8 mouse cellular contexts compared by ENCODE assay signal in genomic region chr12:105981121-105981973, GRCm38 (mm10). TPM values are rescaled to one million over a fixed set of nuclear protein-coding genes. Genes with fewer than 3 reads are reported as not detected.
A peak's percentile ranks its signal among the peaks of the same experiment; 100 is the strongest.
DNase-seq lines count a peak whose midpoint lies in the region; ATAC-seq and TF ChIP-seq lines count a peak whose summit lies in the region.

No protein-coding gene starts in this region.

- H3K4me2 ChIP-seq in heart, embryonic 15.5 days: peak overlapping the region; percentile 55
- H3K4me2 ChIP-seq in limb, embryonic 13.5 days (replicated peaks): peak overlapping the region; percentile 19
- H3K4me2 ChIP-seq in stomach, embryonic 14.5 days (replicated peaks; ENCODE audit: low read depth, low read length): peak overlapping the region; percentile 4; the same call in 1 of the 2 replicates

- no peak for DNase-seq in gastrocnemius, adult 2 months
- DNase-seq in gastrocnemius, postnatal 4 days (ENCODE audit: low spot score in 2 of 2): no peak
- peak; percentile 63 for DNase-seq in adrenal gland, postnatal 10 days
- no peak for DNase-seq in left cerebral cortex, adult 2 months (ENCODE audit: extremely low spot score in 1 of 2, low spot score in 2 of 2)
- no peak for DNase-seq in gastrocnemius, postnatal 14 days

- TF ChIP-seq CTCF in gastrocnemius, adult 2 months (IDR thresholded peaks at IDR 0.05): no peak
- TF ChIP-seq CTCF in left cerebral cortex, adult 2 months (IDR thresholded peaks at IDR 0.05): no peak

- H3K4me3 ChIP-seq in gastrocnemius, adult 2 months: peak overlapping the region; percentile 51
- H3K4me3 ChIP-seq in heart, embryonic 15.5 days: peak overlapping the region; percentile 32
- H3K4me3 ChIP-seq in limb, embryonic 13.5 days: no peak overlapping the region
- H3K4me3 ChIP-seq in stomach, embryonic 14.5 days (ENCODE audit: low read depth, low read length): no peak overlapping the region
- no peak overlapping the region for H3K4me3 ChIP-seq in left cerebral cortex, adult 2 months

- intact Hi-C loops in gastrocnemius, adult 2 months (cut with DNase I): no loop called here
- intact Hi-C loops in left cerebral cortex, adult 2 months (cut with DNase I): loop anchor here (5.0 to 10.0 kb wide), 2 partner anchors 46 to 173 kb away; no protein-coding TSS in a partner anchor
- intact Hi-C loops in gastrocnemius, postnatal 14 days (cut with DNase I; ENCODE audit: low total_unique reads): no loop called here

- no peak overlapping the region for H3K9ac ChIP-seq in heart, embryonic 15.5 days
- no peak overlapping the region for H3K9ac ChIP-seq in limb, embryonic 13.5 days
- H3K9ac ChIP-seq in stomach, embryonic 14.5 days (replicated peaks; ENCODE audit: low read depth, low read length): no peak overlapping the region

- 9% methylated on average over 13 of the region's 16 CpGs for whole genome bisulfite sequencing in heart, embryonic 15.5 days
- WGBS in limb, embryonic 13.5 days: 26% methylated on average over 11 of the region's 16 CpGs
- 25% methylated on average over 10 of the region's 16 CpGs for WGBS in stomach, embryonic 14.5 days

- H3K9me3 ChIP-seq in heart, embryonic 15.5 days (replicated peaks): no peaks in the 10 kb centered on the region; the same call in 1 of the 2 replicates
- H3K9me3 ChIP-seq in limb, embryonic 13.5 days: peaks cover 5% of the 10 kb centered on the region; the same call in 1 of the 2 replicates
- no peaks in the 10 kb centered on the region; the same call in 1 of the 2 replicates for H3K9me3 ChIP-seq in stomach, embryonic 14.5 days (ENCODE audit: control insufficient read depth, low read depth, low read length)

- no peak overlapping the region for H3K27ac ChIP-seq in gastrocnemius, adult 2 months
- H3K27ac ChIP-seq in heart, embryonic 15.5 days: no peak overlapping the region
- H3K27ac ChIP-seq in limb, embryonic 13.5 days: no peak overlapping the region
- H3K27ac ChIP-seq in stomach, embryonic 14.5 days (ENCODE audit: low read length): no peak overlapping the region
- no peak overlapping the region for H3K27ac ChIP-seq in left cerebral cortex, adult 2 months

- H3K36me3 ChIP-seq in heart, embryonic 15.5 days: no peaks in the 10 kb centered on the region
- no peaks in the 10 kb centered on the region for H3K36me3 ChIP-seq in limb, embryonic 13.5 days
- no peaks in the 10 kb centered on the region for H3K36me3 ChIP-seq in stomach, embryonic 14.5 days (ENCODE audit: control insufficient read depth, insufficient read depth, low read length)

- peak; percentile 61; the same call in 1 of the 2 replicates for ATAC-seq in heart, embryonic 15.5 days (replicated peaks; ENCODE audit: insufficient number of reproducible peaks, insufficient read depth, low FRiP score, low read depth)
- ATAC-seq in limb, embryonic 13.5 days (ENCODE audit: low FRiP score, low read depth): no peak
- ATAC-seq in stomach, embryonic 14.5 days (ENCODE audit: insufficient number of reproducible peaks, insufficient read depth, low FRiP score, low read depth): 0 out of 2 replicates have a peak, but pooled peaks have one; percentile 33

- no peaks in the 10 kb centered on the region for H3K27me3 ChIP-seq in heart, embryonic 15.5 days
- no peaks in the 10 kb centered on the region for H3K27me3 ChIP-seq in limb, embryonic 13.5 days
- H3K27me3 ChIP-seq in stomach, embryonic 14.5 days (ENCODE audit: control insufficient read depth, insufficient read depth, low read length): no peaks in the 10 kb centered on the region

- H3K4me1 ChIP-seq in heart, embryonic 15.5 days (replicated peaks): 0 out of 2 replicates have a peak, but pooled peaks cover 3% of the 10 kb centered on the region
- peaks cover 4% of the 10 kb centered on the region; the same call in 1 of the 2 replicates for H3K4me1 ChIP-seq in limb, embryonic 13.5 days
- H3K4me1 ChIP-seq in stomach, embryonic 14.5 days (ENCODE audit: control insufficient read depth, insufficient read depth, low read length): no peaks in the 10 kb centered on the region

RNA-seq across cellular contexts. Expression of gene Vrk1, which starts 28.7 kb away (rescaled TPM):
- 1 to 10 TPM; 4.0 to 5.0 TPM for total RNA-seq in gastrocnemius, adult 2 months (2021)
- 10 to 100 TPM; 15.1 to 16.7 TPM for total RNA-seq in gastrocnemius, postnatal 4 days (2021)
- 10 to 100 TPM; 23.3 to 25.1 TPM for total RNA-seq in adrenal gland, postnatal 10 days (2021)
- polyA plus RNA-seq in heart, embryonic 15.5 days (2015; fragmentation: Nextera tagmentation; extraction: Ambion mirVana): 36.7 and 40.8 TPM in 2 replicates
- 65.1 and 67.6 TPM in 2 replicates for polyA plus RNA-seq in limb, embryonic 13.5 days (2015; fragmentation: Nextera tagmentation; extraction: Ambion mirVana)
- 64.4 and 65.4 TPM in 2 replicates for polyA plus RNA-seq in stomach, embryonic 14.5 days (2014; fragmentation: Nextera tagmentation; extraction: Ambion mirVana)
- total RNA-seq in left cerebral cortex, adult 2 months (2021): 10 to 100 TPM; 12.9 to 13.0 TPM
- total RNA-seq in gastrocnemius, postnatal 14 days (2021): 1 to 10 TPM; 5.2 to 6.1 TPM

Comparison
In these comparisons a context has a peak if more than half of its experiments do, and no peak if none do; other contexts are left out.
1. H3K4me3 ChIP-seq: peak in gastrocnemius, adult 2 months (single experiment) and heart, embryonic 15.5 days (single experiment); none in limb, embryonic 13.5 days (single experiment), stomach, embryonic 14.5 days (single experiment) and left cerebral cortex, adult 2 months (single experiment).
2. H3K4me2 ChIP-seq: peak in every context shown above with its lines; median percentile 55 in heart, embryonic 15.5 days; 19 in limb, embryonic 13.5 days; 4 in stomach, embryonic 14.5 days.